Mouse (Mus musculus) cerebellum, adult (tissue): ENCODE measurements around the gene Gm21117.
"Not testable (repeated sequence)": the region's sequence is repeated elsewhere in the genome, so short reads cannot be mapped to it uniquely, and the experiment has no call there.

ENCODE experiments used
- ATAC-seq: cut with Nextera tagmentation; 2 replicates; pipeline ENCODE4 v1.9.2; 2017; ENCODE audit warnings: mild to moderate bottlenecking, moderate library complexity, mixed read lengths; ENCODE audit not compliant: insufficient number of reproducible peaks, low FRiP score, low TSS enrichment

Gm21117 gene

DNA sequence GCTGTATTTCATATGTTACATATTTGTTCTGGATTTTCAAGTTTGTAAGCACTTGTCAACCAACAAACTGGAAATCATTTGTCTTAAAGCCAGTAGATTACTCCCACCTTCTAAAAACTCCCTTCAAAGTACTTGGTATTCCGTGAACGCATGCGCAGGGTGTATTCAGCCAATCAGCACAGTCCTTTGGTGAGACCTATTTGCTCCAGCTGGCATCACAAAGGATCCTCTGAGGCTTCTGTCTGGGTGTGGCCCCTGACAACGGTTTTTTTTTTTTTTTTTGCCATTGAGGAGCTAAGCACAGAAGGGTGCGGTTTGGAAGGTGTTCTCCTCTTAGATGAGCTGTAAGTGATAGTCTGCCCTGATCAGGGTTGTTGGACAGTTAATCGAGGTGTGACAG, at the start of gene Gm21117:
Gene Gm21117, plus strand, starts transcription at position 301 of the 400 bp plus-strand sequence.
- ATAC-seq: not testable (repeated sequence)
